ENCODE assay signal across 10 mouse cellular contexts in the genomic region with DNA sequence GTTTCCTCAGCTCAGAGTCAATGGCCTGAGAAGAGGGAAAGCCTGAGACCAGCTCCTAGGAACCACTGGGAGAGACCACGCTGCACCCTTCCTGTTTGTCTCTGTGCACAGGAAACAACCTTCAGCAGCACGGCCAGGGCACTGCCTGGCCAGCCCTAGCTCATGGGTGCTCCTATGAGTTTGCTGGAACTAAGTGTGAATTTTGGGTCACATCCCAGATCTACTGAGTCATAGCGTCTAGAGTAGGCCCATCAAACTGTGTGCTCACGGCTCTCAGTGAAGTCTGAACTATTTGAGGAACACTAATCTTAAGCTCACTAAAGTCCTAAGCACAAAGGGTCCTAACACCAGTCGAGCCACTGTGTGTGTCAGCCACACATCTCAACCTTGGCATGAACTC. TPM values are rescaled to one million over a fixed set of nuclear protein-coding genes. Genes with fewer than 3 reads are reported as not detected.
DNase-seq lines count a peak whose midpoint lies in the region; ATAC-seq lines count a peak whose summit lies in the region.
"Had no signal": no experiment of that assay in that cellular context is flagged by ENCODE, and none has a peak within 500 bp of the region (broad histone marks: within the 10 kb centered on the region; RNA-seq: fewer than 3 reads in every experiment).

No protein-coding gene starts in this region.

- peak; percentile 49 to 61 for DNase-seq in heart, adult 9 months (ENCODE audit: low spot score in 2 of 2)
- DNase-seq in heart, adult 8-10 months (ENCODE audit: low spot score), result no peak
- DNase-seq in 416B (ENCODE audit: low read depth), result peak; percentile 16
- DNase-seq in adrenal gland, postnatal 14 days, result peak; percentile 67
- DNase-seq in lung, postnatal 10 days, result peak; percentile 66
- DNase-seq in left cerebral cortex, postnatal 36 days (ENCODE audit: low spot score in 2 of 2), result no peak
- DNase-seq in kidney, adult 8-10 months, result no peak
- DNase-seq: embryo, embryonic 11 days; gastrocnemius, postnatal 36 days had no signal

- intact Hi-C loops in left cerebral cortex, postnatal 36 days (cut with DNase I), result no loop called here

- no peak for ATAC-seq in erythroid progenitor cell, adult 5-6 weeks (replicated peaks; ENCODE audit: low FRiP score, poor library complexity, severe bottlenecking)

RNA-seq across cellular contexts. Expression of a gene that starts 10.9 kb away (rescaled TPM):
- 10 to 100 TPM; 32.9 to 57.7 (median 53.5) TPM for total RNA-seq in heart, adult 8-10 months (2022)
- total RNA-seq in adrenal gland, postnatal 14 days (2021), result 35.6 and 36.8 TPM in 2 replicates
- 1.3 TPM in 1 of 2 replicates, not detected in the other for total RNA-seq in erythroid progenitor cell, adult 5-6 weeks (2015; ENCODE audit: low replicate concordance)
- 0.13 TPM in 1 of 2 replicates, not detected in the other for total RNA-seq in erythroid progenitor cell, adult 5-6 weeks (2017; ENCODE audit: low replicate concordance)
- 1 to 10 TPM; 1.5 to 2.2 TPM for total RNA-seq in left cerebral cortex, postnatal 36 days (2021)

Comparison
In these comparisons a context has a peak if more than half of its experiments do, and no peak if none do; other contexts are left out.
1. DNase-seq: peak in heart, adult 9 months (2 of 2), 416B (single experiment), adrenal gland, postnatal 14 days (single experiment) and lung, postnatal 10 days (single experiment); none in heart, adult 8-10 months (single experiment), left cerebral cortex, postnatal 36 days (0 of 2) and kidney, adult 8-10 months (0 of 2).
2. RNA of a gene that starts 10.9 kb away (total RNA-seq): 32.9 to 57.7 TPM in heart, adult 8-10 months and 35.6 to 36.8 TPM in adrenal gland, postnatal 14 days; 1.5 to 2.2 TPM in left cerebral cortex, postnatal 36 days and 0.13 to 1.3 TPM in erythroid progenitor cell, adult 5-6 weeks; every median in the first group is over 10 times any median in the second.